Mouse (Mus musculus) erythroblast, adult 5-6 weeks (primary cell): Measurements from ENCODE around the gene Rad21l. TPM values are rescaled to one million over a fixed set of nuclear protein-coding genes. Genes with fewer than 3 reads are reported as not detected.
"Not testable (repeated sequence)": the region's sequence is repeated elsewhere in the genome, so short reads cannot be mapped to it uniquely, and the experiment has no call there.

Experiments
- ATAC-seq: replicated peaks from 2 replicates; pipeline ENCODE4 v1.8.0; 2016; ENCODE audit warnings: moderate number of reproducible peaks, mild to moderate bottlenecking, moderate TSS enrichment, inconsistent platforms; ENCODE audit not compliant: poor library complexity, low FRiP score, severe bottlenecking
- total RNA-seq, 2 experiments: library from RNA; stranded (forward) in 1 of 2; stranded (reverse) in 1 of 2; fragments of 150-400 nt in 1 of 2; fragments of 200-764, 138-1000 nt in 1 of 2; gene quantifications; 2 replicates each; pipeline versions ENCODE4 v1.2.3 to v1.2.4; 2015 to 2017; ENCODE audit warnings: low replicate concordance in 2 of 2

Rad21l gene
- total RNA-seq, 2 experiments from 2014 or later = not detected

DNA sequence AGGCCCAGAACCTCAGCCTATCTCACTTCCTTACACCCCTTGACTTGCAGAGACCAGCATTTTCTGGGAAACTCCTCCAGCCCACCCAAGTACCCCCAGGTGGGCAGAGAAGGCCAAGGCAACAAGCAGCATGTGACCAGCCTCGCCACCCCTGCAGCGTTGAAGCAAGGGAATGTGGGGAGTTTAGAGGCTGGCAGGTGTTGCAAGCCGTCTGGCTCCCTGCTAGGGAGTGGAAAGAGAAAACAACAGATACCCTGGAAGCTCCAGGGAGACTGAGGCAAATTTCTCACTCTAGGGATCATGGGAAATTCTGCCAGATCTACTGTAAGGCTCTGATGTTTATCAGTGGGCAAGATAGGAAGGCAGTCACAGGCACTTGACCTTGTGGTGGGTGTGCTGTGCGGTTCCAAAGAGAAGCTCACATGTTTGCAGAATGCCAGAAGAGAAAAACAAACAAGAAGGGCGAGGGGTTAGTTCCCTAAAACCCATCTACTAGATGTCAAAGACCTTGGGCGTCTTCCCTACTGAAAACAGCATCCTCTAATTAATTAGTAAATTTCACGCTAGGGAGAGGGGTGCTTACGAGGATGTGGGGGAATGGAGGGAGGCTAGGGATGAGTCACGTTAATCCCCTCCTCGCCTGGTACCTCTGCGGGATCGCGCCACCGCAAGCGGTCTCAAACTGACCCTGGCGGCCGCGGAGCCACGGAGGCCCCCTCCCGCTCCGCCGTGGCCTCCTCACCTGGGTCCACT is 36.8 kb downstream of the Rad21l start:
- no peak for ATAC-seq

DNA sequence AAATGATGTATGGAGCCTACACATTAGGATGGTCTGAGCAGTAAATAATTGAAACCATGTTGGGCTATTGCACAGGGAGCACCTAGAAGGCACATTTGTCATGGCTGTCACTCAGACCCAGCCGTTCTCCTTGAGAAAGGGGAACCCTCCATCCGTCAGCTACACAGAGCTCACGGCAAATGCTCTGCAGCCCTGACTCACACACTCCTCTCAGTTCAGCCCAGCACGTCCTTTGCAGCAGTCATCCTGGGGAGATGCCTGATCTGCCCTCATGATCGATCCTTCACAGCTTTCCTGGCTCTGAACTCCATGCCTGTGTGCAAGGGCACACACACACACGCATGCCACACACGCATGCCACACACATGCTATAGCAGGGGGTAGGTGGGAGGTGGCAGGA is 39.0 kb downstream of the Rad21l start:
- no peak for ATAC-seq

GRCm38 (mm10) chr2:151628011-151628410 is 40.3 kb downstream of the Rad21l start:
- no peak for ATAC-seq

GRCm38 (mm10) chr2:151626296-151626695 is 42.0 kb downstream of the Rad21l start:
- no peak for ATAC-seq

DNA sequence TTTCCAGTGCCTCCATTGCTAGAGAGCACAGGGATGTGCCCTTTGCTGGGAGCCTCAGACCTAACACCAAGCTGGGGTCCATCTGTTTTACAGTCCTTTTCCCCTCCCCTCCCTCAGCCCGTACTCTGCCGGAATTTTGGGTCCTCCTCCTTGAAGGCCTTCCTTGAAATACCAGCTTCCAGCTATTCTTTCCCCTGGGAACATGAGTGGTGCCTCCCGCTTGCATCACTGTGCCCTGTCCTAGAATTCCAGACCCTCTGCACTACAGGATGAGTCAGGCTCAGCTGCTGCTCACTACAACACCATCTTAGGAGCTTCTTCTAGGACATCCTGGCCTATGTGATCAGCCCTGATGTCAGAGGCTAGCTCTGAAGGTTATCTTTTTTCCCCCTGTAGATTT is 44.6 kb downstream of the Rad21l start:
- ATAC-seq = no peak

DNA sequence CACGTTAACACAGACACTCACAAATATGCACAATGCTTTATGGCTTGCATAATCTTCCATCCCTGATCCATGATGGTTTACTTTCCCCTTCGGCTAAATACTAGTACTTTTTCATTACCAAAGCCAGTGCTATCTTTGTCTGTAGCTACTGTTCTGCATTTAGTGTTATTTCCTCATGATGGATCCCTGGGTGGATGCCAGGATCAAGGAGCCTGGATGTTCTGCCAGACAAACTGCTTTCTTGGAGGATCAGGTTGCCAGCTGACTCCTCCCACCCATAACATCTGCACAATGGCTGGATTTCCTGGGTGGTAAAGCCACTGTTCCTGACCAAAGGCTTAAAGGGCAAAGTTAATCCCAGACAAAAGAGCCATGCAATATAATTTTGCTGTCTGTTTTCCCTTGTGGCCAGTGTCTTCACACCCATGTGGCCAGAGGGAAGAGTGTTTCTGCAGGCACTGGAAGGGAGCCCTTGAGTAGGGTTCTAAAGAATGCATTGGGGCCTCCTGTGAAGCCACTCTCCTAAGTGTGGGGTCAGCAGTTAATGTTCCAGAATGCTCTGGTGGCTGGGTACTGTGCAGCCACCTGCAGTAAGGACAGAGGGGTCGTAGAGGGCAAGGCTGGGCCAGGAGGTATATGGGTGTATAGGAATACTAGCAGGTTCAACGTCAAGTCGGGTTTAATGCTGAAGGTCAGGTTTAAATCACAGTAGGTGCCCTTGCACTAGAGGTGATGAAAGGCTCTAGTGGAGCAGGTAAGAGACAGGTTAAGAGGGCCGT is 51.6 kb downstream of the Rad21l start:
- no peak for ATAC-seq

- ATAC-seq = not testable (repeated sequence)
These were observed 52.6 kb downstream of the Rad21l start for GRCm38 (mm10) chr2:151615779-151616178.

- ATAC-seq = no peak
These were observed 58.4 kb downstream of the Rad21l start for GRCm38 (mm10) chr2:151609974-151610373.

DNA sequence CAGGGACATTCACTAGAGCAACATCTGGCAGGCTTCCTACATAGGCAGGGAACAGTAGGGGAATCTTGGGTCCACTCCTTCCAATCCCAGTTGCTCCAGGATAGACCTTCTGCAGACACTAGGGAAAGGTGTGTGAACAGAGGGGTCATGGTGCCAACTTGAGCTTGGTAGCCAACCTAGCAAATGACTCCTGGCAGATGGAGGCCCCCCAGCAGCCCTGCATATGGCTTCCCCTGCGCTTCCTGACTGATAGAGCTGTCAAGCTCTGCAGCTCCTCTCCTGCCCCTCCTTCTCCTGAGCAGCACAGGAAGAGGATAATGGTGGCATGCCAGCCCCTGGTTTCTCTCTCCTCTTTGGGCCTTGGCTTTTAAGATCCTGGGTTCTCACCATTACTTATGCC is 59.9 kb downstream of the Rad21l start:
- ATAC-seq = no peak

GRCm38 (mm10) chr2:151605437-151605987 is 62.8 kb downstream of the Rad21l start:
- ATAC-seq = no peak

DNA sequence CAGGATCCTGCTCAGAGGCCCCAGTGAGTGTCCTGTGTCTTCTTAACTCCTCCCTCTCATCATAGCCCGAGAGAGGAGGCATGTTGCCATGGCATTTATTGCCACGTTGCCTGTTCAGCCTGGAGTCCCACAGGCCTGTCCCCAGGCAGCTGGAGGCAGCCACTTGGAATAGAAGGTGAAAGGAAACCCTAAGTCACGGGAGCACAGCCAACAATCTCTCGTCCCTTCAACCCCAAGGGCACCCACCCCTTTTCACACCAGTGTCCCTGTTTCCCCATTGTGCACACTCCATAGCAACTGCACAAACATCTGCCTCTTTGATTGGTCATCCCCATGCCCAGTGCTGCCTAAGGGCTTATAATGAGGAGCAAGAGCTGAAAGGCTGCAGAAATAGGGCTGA is 64.7 kb downstream of the Rad21l start:
- no peak for ATAC-seq

DNA sequence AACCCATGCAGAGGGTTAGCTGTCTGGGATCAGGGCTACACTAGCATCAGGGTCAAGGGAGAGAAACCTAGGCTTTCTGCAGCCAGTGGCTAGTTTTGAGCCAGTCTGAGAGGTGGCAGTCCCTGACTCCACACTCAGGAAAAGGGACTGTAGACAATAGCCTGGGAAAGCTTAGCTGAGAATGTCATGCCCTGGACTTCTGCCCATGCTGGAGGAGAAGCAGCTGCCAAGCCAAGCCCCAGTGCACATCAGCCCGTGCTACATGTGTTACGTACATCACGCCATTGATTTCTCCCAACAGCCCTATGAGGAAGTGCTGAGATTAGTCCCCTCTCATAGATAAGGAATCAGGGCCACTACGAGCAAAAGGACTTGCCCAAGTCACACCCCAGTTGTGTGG is 66.2 kb downstream of the Rad21l start:
- ATAC-seq = no peak

DNA sequence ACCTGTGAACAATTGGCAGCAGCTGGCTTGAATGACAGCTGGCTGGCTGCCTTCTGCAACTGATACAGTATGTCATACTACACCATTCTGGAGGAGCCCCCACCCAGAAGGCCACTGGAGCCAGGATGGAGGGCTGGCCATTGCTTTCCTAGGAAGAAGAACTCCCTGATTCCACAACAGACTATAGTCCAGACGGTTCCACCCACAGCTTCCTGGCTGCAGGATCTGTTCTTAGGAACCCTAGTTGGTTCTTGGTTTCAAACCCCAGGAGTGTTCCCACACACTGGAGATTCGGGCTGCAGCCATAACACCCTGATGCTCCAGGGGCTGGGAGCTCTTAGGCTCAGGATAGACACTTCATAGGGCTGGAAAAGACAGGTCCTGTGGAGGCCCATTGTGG is 70.3 kb downstream of the Rad21l start:
- ATAC-seq = no peak

Other genes with a start within 250 kb of the Rad21l start
- gene 4921509C19Rik, start 192.4 kb downstream of the Rad21l start, total RNA-seq (2015; ENCODE audit: low replicate concordance) = not detected in 2 replicates
- not detected in 2 replicates for gene 4921509C19Rik, start 192.4 kb downstream of the Rad21l start, total RNA-seq (2017; ENCODE audit: low replicate concordance)
- 4.8 and 16.1 TPM in 2 replicates for gene Nsfl1c, start 174.4 kb downstream of the Rad21l start, total RNA-seq (2015; ENCODE audit: low replicate concordance)
- gene Nsfl1c, start 174.4 kb downstream of the Rad21l start, total RNA-seq (2017; ENCODE audit: low replicate concordance) = 14.5 and 15.8 TPM in 2 replicates
- gene Fkbp1a, start 126.0 kb downstream of the Rad21l start, total RNA-seq (2015; ENCODE audit: low replicate concordance) = 11.3 and 18.0 TPM in 2 replicates
- 1.3 and 2.8 TPM in 2 replicates for gene Fkbp1a, start 126.0 kb downstream of the Rad21l start, total RNA-seq (2017; ENCODE audit: low replicate concordance)
- gene Sdcbp2, start 95.9 kb downstream of the Rad21l start, total RNA-seq (2015; ENCODE audit: low replicate concordance) = not detected in 2 replicates
- gene Sdcbp2, start 95.9 kb downstream of the Rad21l start, total RNA-seq (2017; ENCODE audit: low replicate concordance) = not detected in 2 replicates
- gene Snph, start 35.9 kb downstream of the Rad21l start, total RNA-seq (2015; ENCODE audit: low replicate concordance) = not detected in 2 replicates
- gene Snph, start 35.9 kb downstream of the Rad21l start, total RNA-seq (2017; ENCODE audit: low replicate concordance) = not detected in 2 replicates
- not detected in 2 replicates for gene Tmem74b, start 33.5 kb upstream of the Rad21l start, total RNA-seq (2015; ENCODE audit: low replicate concordance)
- gene Tmem74b, start 33.5 kb upstream of the Rad21l start, total RNA-seq (2017; ENCODE audit: low replicate concordance) = not detected in 2 replicates
- gene Psmf1, start 75.7 kb upstream of the Rad21l start, total RNA-seq (2015; ENCODE audit: low replicate concordance) = 77.2 and 98.4 TPM in 2 replicates
- gene Psmf1, start 75.7 kb upstream of the Rad21l start, total RNA-seq (2017; ENCODE audit: low replicate concordance) = 68.2 and 70.7 TPM in 2 replicates
- not detected in 2 replicates for gene Rspo4, start 174.4 kb upstream of the Rad21l start, total RNA-seq (2015; ENCODE audit: low replicate concordance)
- not detected in 2 replicates for gene Rspo4, start 174.4 kb upstream of the Rad21l start, total RNA-seq (2017; ENCODE audit: low replicate concordance)
- gene Angpt4, start 242.7 kb upstream of the Rad21l start, total RNA-seq (2015; ENCODE audit: low replicate concordance) = not detected in 2 replicates
- not detected in 2 replicates for gene Angpt4, start 242.7 kb upstream of the Rad21l start, total RNA-seq (2017; ENCODE audit: low replicate concordance)